Mouse (Mus musculus): ENCODE measurements around the gene Smg8. TPM values are rescaled to one million over a fixed set of nuclear protein-coding genes. Genes with fewer than 3 reads are reported as not detected.

Smg8 gene
- polyA plus RNA-seq, 1 experiment from 2014 or later = 22.7 TPM

GRCm38 (mm10) chr11:87036180-87036579, 50.4 kb downstream of the Smg8 start:
- Histone ChIP-seq H3K4me2 (no peak overlapping the region), H3K4me1 (no peaks in the 10 kb centered on the region), H3K9me3 (no peaks in the 10 kb centered on the region), H3K27ac (no peak overlapping the region), H3K9ac (no peak overlapping the region), H3K36me3 (replicated peaks) (peaks cover 63% of the 10 kb centered on the region), H3K27me3 (replicated peaks) (no peaks in the 10 kb centered on the region), H3K4me3 (no peak overlapping the region)
- WGBS = 68% methylated on average over 4 of the region's 4 CpGs
- ATAC-seq (replicated peaks) = no peak

GRCm38 (mm10) chr11:87028212-87028611, 58.4 kb downstream of the Smg8 start:
- WGBS = 93% methylated on average over 3 of the region's 3 CpGs
- Histone ChIP-seq H3K9ac (no peak overlapping the region), H3K4me3 (no peak overlapping the region), H3K4me2 (no peak overlapping the region), H3K27ac (no peak overlapping the region), H3K4me1 (no peaks in the 10 kb centered on the region), H3K36me3 (replicated peaks) (peaks cover 8% of the 10 kb centered on the region), H3K27me3 (replicated peaks) (no peaks in the 10 kb centered on the region), H3K9me3 (no peaks in the 10 kb centered on the region)
- no peak for ATAC-seq (replicated peaks)

MicroRNA genes within 50 kb of the gene (microRNA counts, 519-probe panel; counts per million panel counts)
- 4,558 counts per million, percentile 96 among the panel's probes with 10 or more counts for microRNA mmu-miR-301a

Small RNAs within 50 kb of the gene (microRNA-seq; reads per million reads assigned to microRNA genes)
- 2,560 reads per million, percentile 86 among the genes with 10 or more reads in this experiment for gene Mir301

Other genes with a start within 250 kb of the Smg8 start
- gene Ypel2, start 93.1 kb downstream of the Smg8 start, polyA plus RNA-seq (2015; fragmentation: Nextera tagmentation; extraction: Ambion mirVana) = 6.6 and 6.8 TPM in 2 replicates
- gene Gdpd1, start 12.7 kb downstream of the Smg8 start, polyA plus RNA-seq (2015; fragmentation: Nextera tagmentation; extraction: Ambion mirVana) = 168 and 172 TPM in 2 replicates
- 1.9 and 2.0 TPM in 2 replicates for gene Prr11, start 21.9 kb upstream of the Smg8 start, polyA plus RNA-seq (2015; fragmentation: Nextera tagmentation; extraction: Ambion mirVana)
- 44.4 and 46.7 TPM in 2 replicates for gene Ska2, start 22.5 kb upstream of the Smg8 start, polyA plus RNA-seq (2015; fragmentation: Nextera tagmentation; extraction: Ambion mirVana)
- 81.2 and 86.9 TPM in 2 replicates for gene Trim37, start 40.3 kb upstream of the Smg8 start, polyA plus RNA-seq (2015; fragmentation: Nextera tagmentation; extraction: Ambion mirVana)